Mouse (Mus musculus) stomach, embryonic 14.5 days (tissue): ENCODE results near the gene Hist1h2ag. TPM values are rescaled to one million over a fixed set of nuclear protein-coding genes. Genes with fewer than 3 reads are reported as not detected.

Source experiments
- ATAC-seq: fragments of 200-750 bp; cut with Nextera tagmentation; 2 replicates; pipeline ENCODE4 v1.8.0; 2017; ENCODE audit warnings: low read depth, moderate TSS enrichment; ENCODE audit not compliant: insufficient number of reproducible peaks, insufficient read depth, low FRiP score
- H3K27ac ChIP-seq: fragments of 300-500 bp; sonication (generic); 2 replicates; pipeline ENCODE4 v1.5.1; 2014; ENCODE audit warnings: mild to moderate bottlenecking, low read length, moderate library complexity, mixed read lengths
- H3K27me3 ChIP-seq: fragments of 300-500 bp; sonication (generic); 2 replicates; pipeline ENCODE4 v1.6.1; 2014; ENCODE audit warnings: low read length, control low read depth, mixed read lengths; ENCODE audit not compliant: control insufficient read depth, insufficient read depth
- H3K36me3 ChIP-seq: fragments of 300-500 bp; sonication (generic); 2 replicates; pipeline ENCODE4 v1.6.1; 2014; ENCODE audit warnings: mild to moderate bottlenecking, control low read depth, low read length, moderate library complexity, mixed read lengths; ENCODE audit not compliant: control insufficient read depth, insufficient read depth
- H3K4me1 ChIP-seq: fragments of 300-500 bp; sonication (generic); 2 replicates; pipeline ENCODE4 v1.6.1; 2014; ENCODE audit warnings: low read length, control low read depth, mixed read lengths; ENCODE audit not compliant: control insufficient read depth, insufficient read depth
- H3K4me2 ChIP-seq: fragments of 300-500 bp; sonication (generic); replicated peaks from 2 replicates; pipeline ENCODE4 v1.6.1; 2014; ENCODE audit warnings: low read depth, low read length, control low read depth
- H3K4me3 ChIP-seq: fragments of 300-500 bp; sonication (generic); 2 replicates; pipeline ENCODE4 v1.5.1; 2014; ENCODE audit warnings: low read depth, low read length, control low read depth
- H3K9ac ChIP-seq: fragments of 300-500 bp; sonication (generic); replicated peaks from 2 replicates; pipeline ENCODE4 v1.6.1; 2014; ENCODE audit warnings: low read depth, mild to moderate bottlenecking, control low read depth, low read length, moderate library complexity, mixed read lengths
- H3K9me3 ChIP-seq: fragments of 300-500 bp; sonication (generic); 2 replicates; pipeline ENCODE4 v1.6.1; 2016; ENCODE audit warnings: low read depth, low read length, control low read depth; ENCODE audit not compliant: control insufficient read depth
- WGBS: fragments of 180-500 bp; shearing (Covaris S2); extraction: QIAGEN DNeasy Blood & Tissue Kit; methylation state at CpG from one replicate; pipeline ENCODE4 v1.1.7; 2014; 5-methylcytosine and 5-hydroxymethylcytosine counted together
- polyA plus RNA-seq: library from polyadenylated mRNA; unstranded; fragments of >200 nt; fragmentation: Nextera tagmentation; extraction: Ambion mirVana; gene quantifications from 2 replicates; pipeline ENCODE4 v1.2.1, GENCODE M21; 2014

Hist1h2ag gene
- polyA plus RNA-seq, 1 experiment from 2014 or later, result 54.9 TPM

GRCm38 (mm10) chr13:21998412-21998811 lies 44.3 kb downstream of the Hist1h2ag start:
- Histone ChIP-seq H3K27me3 (peaks cover 58% of the 10 kb centered on the region), H3K9ac (no peak overlapping the region), H3K4me1 (0 out of 2 replicates have a peak, but pooled peaks cover 3% of the 10 kb centered on the region), H3K4me2 (no peak overlapping the region), H3K4me3 (no peak overlapping the region), H3K27ac (no peak overlapping the region), H3K36me3 (no peaks in the 10 kb centered on the region), H3K9me3 (no peaks in the 10 kb centered on the region)
- ATAC-seq, result no peak
- 31% methylated on average over 3 of the region's 3 CpGs for WGBS

- Histone ChIP-seq H3K4me3 (no peak overlapping the region), H3K4me1 (0 out of 2 replicates have a peak, but pooled peaks cover 3% of the 10 kb centered on the region), H3K9me3 (no peaks in the 10 kb centered on the region), H3K4me2 (no peak overlapping the region), H3K9ac (no peak overlapping the region), H3K27me3 (peaks cover 54% of the 10 kb centered on the region), H3K36me3 (no peaks in the 10 kb centered on the region), H3K27ac (no peak overlapping the region)
- 6% methylated on average over 4 of the region's 4 CpGs for WGBS
- ATAC-seq, result no peak
Observed at GRCm38 (mm10) chr13:21997821-21998220, 44.9 kb downstream of the Hist1h2ag start.

GRCm38 (mm10) chr13:21997201-21997820 lies 45.4 kb downstream of the Hist1h2ag start:
- Histone ChIP-seq H3K36me3 (no peaks in the 10 kb centered on the region), H3K9me3 (no peaks in the 10 kb centered on the region), H3K4me1 (0 out of 2 replicates have a peak, but pooled peaks cover 3% of the 10 kb centered on the region), H3K4me3 (0 out of 2 replicates have a peak overlapping the region, but pooled peaks have one; percentile 33), H3K4me2 (peak overlapping the region; percentile 52), H3K27ac (no peak overlapping the region), H3K9ac (no peak overlapping the region), H3K27me3 (peaks cover 51% of the 10 kb centered on the region)
- WGBS, result 1% methylated on average over 21 of the region's 21 CpGs
- ATAC-seq, result no peak

GRCm38 (mm10) chr13:21996840-21997185 lies 45.9 kb downstream of the Hist1h2ag start:
- no peaks in the 10 kb centered on the region for H3K9me3 ChIP-seq
- H3K4me3 ChIP-seq, result peak overlapping the region; percentile 33; the same call in 1 of the 2 replicates
- H3K27me3 ChIP-seq, result peaks cover 51% of the 10 kb centered on the region
- no peaks in the 10 kb centered on the region for H3K36me3 ChIP-seq
- WGBS, result 2% methylated on average over 13 of the region's 13 CpGs
- H3K27ac ChIP-seq, result no peak overlapping the region
- H3K4me1 ChIP-seq, result 0 out of 2 replicates have a peak, but pooled peaks cover 3% of the 10 kb centered on the region
- ATAC-seq, result no peak
- peak overlapping the region; percentile 52 for H3K4me2 ChIP-seq
- H3K9ac ChIP-seq, result no peak overlapping the region

GRCm38 (mm10) chr13:21996101-21996839 lies 46.5 kb downstream of the Hist1h2ag start:
- ATAC-seq, result no peak
- Histone ChIP-seq H3K4me3 (peak overlapping the region; percentile 33), H3K4me1 (0 out of 2 replicates have a peak, but pooled peaks cover 3% of the 10 kb centered on the region), H3K4me2 (peak overlapping the region; percentile 52), H3K27me3 (peaks cover 48% of the 10 kb centered on the region), H3K36me3 (no peaks in the 10 kb centered on the region), H3K9ac (no peak overlapping the region), H3K27ac (no peak overlapping the region), H3K9me3 (no peaks in the 10 kb centered on the region)
- 2% methylated on average over 12 of the region's 12 CpGs for WGBS

- H3K9me3 ChIP-seq, result no peaks in the 10 kb centered on the region
- H3K27ac ChIP-seq, result no peak overlapping the region
- no peak overlapping the region for H3K9ac ChIP-seq
- peak overlapping the region; percentile 33 for H3K4me3 ChIP-seq
- 0 out of 2 replicates have a peak, but pooled peaks cover 3% of the 10 kb centered on the region for H3K4me1 ChIP-seq
- H3K27me3 ChIP-seq, result peaks cover 40% of the 10 kb centered on the region
- no peaks in the 10 kb centered on the region for H3K36me3 ChIP-seq
- H3K4me2 ChIP-seq, result peak overlapping the region; percentile 52
- WGBS, result 1% methylated on average over 21 of the region's 21 CpGs
- ATAC-seq, result no peak
Observed at GRCm38 (mm10) chr13:21995331-21995914, 47.3 kb downstream of the Hist1h2ag start.

- Histone ChIP-seq H3K36me3 (no peaks in the 10 kb centered on the region), H3K9ac (no peak overlapping the region), H3K4me1 (0 out of 2 replicates have a peak, but pooled peaks cover 3% of the 10 kb centered on the region), H3K4me2 (peak overlapping the region; percentile 52), H3K27me3 (peaks cover 35% of the 10 kb centered on the region), H3K27ac (no peak overlapping the region), H3K9me3 (no peaks in the 10 kb centered on the region), H3K4me3 (peak overlapping the region; percentile 33)
- WGBS, result 4% methylated on average over 8 of the region's 8 CpGs
- no peak for ATAC-seq
Observed at GRCm38 (mm10) chr13:21994896-21995295, 47.8 kb downstream of the Hist1h2ag start.

GRCm38 (mm10) chr13:21993957-21994738 lies 48.6 kb downstream of the Hist1h2ag start:
- no peak overlapping the region for H3K4me3 ChIP-seq
- no peaks in the 10 kb centered on the region for H3K9me3 ChIP-seq
- 3% methylated on average over 22 of the region's 22 CpGs for WGBS
- 0 out of 2 replicates have a peak, but pooled peaks cover 3% of the 10 kb centered on the region for H3K4me1 ChIP-seq
- H3K4me2 ChIP-seq, result no peak overlapping the region
- H3K9ac ChIP-seq, result no peak overlapping the region
- H3K27ac ChIP-seq, result no peak overlapping the region
- no peaks in the 10 kb centered on the region for H3K36me3 ChIP-seq
- peaks cover 28% of the 10 kb centered on the region for H3K27me3 ChIP-seq
- no peak for ATAC-seq
